Mouse (Mus musculus): ENCODE data around the gene Sox6. TPM values are rescaled to one million over a fixed set of nuclear protein-coding genes. Genes with fewer than 3 reads are reported as not detected.
A peak's percentile ranks its signal among the peaks of the same experiment; 100 is the strongest.
"Not testable (repeated sequence)": the region's sequence is repeated elsewhere in the genome, so short reads cannot be mapped to it uniquely, and the experiment has no call there.

Sox6 gene
- total RNA-seq (2021), result 10 to 100 TPM; 11.1 to 23.8 TPM
- long read RNA-seq, experiment 1, partial matches to known transcripts, result 3 of 9 reads
- long read RNA-seq, experiment 1, other reads (novel, unspliced or antisense), result 6 of 9 reads
- long read RNA-seq, experiment 2, partial matches to known transcripts, result 2 of 2 reads
- long read RNA-seq, experiment 2, other reads (novel, unspliced or antisense), result 0 of 2 reads

DNA sequence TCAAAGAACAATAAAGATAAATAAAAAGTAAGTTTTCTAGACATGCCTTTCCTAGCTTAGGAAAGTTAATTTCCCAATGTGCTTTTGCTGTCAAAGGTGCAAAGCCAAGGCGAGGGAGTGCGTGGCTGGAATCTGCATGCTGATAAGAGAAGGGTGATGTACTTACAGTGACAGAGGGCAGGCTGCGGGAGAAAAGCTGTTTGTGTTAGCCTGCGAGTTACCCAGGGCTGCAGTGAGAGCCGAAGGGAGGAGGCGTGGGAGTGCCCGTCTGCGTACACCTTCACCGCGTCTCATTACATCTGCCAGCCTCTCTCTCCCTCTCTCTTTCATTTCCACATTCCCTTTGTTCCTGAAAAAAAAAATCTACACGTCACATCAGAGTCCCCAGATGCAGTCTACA lies at the start of gene Sox6:
Gene Sox6 (minus strand): TSS at position 286 of the 400 bp plus-strand sequence.
- DNase-seq (ENCODE audit: low spot score in 2 of 2), result no peak

DNA sequence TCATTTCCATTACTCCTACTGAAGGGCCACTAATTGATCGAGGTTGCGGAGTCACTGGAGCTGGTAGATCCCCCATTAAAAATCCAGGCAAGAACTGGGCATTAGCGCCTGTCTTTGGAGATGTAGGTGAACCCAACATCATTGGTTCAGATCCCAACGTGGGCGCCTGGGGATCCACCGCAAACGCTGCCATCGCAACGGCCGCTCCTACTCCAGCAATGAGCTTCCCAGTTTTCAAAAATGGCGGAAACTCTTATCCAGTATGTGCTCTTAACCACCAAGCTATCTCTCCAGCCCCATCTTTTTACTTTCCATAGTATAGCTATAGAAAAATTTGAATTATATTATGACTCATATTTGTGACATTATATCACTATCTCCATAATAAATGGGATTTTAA lies 45.8 kb upstream of the Sox6 start, which contains the start of gene Gm4353:
Gene Gm4353 (minus strand): TSS at position 270 of the 400 bp plus-strand sequence.
- DNase-seq (ENCODE audit: low spot score in 2 of 2), result not testable (repeated sequence)

DNA sequence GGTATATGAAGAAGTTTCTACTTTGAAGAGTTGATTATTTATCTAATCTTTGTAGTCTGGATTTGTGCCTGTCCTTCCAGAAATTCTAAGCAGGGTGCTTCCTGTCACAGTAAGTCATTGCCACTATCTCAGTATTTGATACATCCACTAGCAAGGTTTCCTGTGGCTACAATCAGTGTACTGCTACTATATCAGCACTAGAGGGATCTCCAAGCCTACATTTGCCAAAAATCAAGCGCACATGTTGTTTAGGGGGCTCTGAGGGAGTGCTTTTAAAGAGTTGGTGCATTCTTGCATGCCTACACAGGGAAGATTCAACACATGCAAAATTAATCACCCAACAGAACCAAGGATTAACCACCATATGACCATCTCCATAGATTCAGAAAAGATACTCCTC lies 22.1 kb upstream of the Sox6 start:
- no peak for DNase-seq (ENCODE audit: low spot score in 2 of 2)

- DNase-seq (ENCODE audit: low spot score in 2 of 2), result no peak
Observed at GRCm38 (mm10) chr7:116040470-116041019, 1.9 kb upstream of the Sox6 start.

DNA sequence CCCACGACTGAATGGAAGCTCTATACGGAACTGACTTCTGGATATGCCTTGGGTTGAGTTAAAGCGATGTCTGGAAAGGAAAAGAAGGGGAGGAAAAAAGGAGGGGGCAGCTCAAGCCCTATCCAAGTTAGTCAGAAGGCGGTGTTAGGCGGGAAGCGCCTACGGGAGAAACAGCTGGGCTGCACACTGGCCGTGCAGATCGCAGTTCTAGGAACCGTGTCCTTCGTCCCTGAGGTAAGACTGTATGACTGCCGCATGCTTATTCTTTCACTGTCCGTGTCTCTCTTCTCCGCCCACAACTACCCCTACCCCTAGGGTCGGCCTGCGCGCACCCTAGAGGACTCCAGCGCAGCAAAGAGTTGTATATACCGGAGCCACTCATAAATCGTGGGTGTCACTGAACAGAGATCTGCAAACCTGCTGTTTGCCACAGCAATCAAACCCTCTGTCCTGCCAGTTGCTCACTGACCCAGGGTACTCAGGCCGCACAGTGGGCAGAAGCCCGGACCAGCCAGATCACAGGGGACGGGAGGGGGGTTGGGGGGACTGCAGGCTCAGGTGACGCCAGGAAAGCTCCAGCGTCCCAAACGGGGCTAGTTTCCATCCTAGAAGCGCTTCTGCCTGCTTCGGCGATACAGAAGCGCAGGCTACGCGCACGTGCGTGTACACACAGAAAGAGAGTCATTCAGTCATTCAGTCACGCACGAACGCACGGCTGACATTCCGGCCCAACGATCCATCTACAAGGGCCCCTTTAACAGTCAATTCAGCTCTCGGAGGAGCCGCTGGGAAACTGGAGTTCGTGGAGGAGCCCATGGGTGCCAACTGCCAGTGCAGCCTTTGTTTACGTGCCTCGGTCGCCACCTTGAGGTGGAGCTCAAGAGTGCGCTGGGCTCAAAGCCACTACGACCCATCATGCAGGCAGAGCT lies 1.2 kb upstream of the Sox6 start:
- DNase-seq (ENCODE audit: low spot score in 2 of 2), result peak; percentile 80

- DNase-seq (ENCODE audit: low spot score in 2 of 2), result peak; percentile 7 to 22
Observed at GRCm38 (mm10) chr7:116039196-116039537, 571 bp upstream of the Sox6 start, which contains the start of gene 1110004F10Rik. 1110004F10Rik (plus strand) TSS chr7:116039397.

DNA sequence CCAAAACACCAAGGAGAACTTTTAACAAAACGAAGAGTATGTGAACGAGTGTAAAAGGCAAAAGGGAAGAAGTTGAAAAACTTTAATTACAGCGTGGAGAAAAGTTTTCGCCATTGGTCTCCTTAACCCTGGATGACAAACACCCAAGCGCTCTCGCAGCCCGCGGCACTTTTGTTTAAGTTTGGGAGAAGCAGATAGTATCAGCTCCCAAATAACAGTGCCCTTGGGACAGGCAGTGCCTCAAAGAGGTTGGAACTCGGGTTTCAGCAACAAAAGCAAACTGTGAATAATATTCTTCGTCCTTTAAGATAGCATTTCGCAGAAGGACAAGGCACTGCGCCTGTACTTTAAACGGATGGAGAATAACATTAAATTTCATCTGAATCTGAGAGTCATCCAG lies 572 bp downstream of the Sox6 start:
- no peak for DNase-seq (ENCODE audit: low spot score in 2 of 2)

DNA sequence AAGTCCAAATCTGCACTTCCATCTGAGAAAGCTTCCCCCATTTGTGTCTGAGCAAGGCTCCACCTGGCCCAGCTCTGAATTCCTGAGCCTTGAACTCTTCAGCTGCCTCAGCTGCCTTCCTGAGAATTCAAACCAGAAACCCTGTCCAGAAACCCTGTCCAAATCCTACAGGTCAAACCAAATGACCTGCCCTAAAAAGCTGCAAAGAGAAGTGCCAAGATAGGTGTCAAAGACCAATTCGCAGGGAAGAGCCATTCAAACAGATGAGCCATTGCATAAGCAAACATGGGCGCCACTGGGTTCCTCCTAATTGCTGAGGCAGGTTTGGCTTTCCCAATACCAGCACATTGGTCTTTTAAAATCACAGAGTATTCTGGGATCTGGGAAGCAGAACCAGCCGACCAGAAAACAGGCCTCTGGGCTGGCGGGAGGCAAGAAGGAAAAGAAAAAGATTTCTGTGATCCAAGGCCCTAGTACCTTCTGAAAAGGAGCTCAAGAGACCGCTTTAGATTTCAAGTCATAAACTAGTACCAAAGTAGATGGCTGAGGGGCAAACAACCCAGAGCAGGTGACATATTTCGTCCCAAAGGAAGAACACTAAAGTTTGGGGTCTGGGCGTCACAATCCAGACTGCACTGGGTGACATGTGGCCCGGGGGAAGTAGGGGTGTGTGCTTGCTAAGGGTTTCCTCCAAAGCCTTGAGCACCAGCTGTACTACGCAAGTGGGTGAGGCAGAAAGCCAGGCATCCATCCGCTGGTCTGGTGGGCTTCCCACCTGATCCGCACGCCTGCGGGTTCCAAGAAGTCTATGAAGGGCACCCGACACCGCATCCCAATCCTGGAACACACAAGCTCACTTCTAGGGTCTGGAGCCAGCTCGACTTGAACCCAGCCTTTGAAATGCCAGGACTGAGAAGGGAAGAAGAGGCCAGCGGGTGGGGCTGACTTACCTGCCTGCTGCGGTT lies 1.7 kb downstream of the Sox6 start:
- no peak for DNase-seq (ENCODE audit: low spot score in 2 of 2)

DNA sequence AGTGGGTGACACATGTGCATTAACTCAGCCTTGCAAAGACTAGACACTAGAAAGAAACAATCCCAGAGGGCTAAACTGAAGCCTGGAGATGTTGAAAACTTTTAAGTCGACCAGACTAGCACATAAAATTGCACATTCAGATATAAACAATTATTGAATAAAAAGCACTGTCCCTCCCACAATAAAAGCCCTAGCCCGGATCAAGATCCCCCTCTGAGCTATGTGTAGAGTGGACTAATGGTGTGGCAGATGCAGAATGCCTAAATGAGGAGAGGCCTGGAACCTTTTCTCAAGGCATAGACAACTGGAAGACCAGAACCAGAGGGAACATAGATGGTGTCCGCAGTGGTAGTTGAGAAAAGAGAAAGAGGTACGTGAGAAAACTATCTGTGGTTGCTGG lies 3.1 kb downstream of the Sox6 start:
- DNase-seq (ENCODE audit: low spot score in 2 of 2), result no peak

DNA sequence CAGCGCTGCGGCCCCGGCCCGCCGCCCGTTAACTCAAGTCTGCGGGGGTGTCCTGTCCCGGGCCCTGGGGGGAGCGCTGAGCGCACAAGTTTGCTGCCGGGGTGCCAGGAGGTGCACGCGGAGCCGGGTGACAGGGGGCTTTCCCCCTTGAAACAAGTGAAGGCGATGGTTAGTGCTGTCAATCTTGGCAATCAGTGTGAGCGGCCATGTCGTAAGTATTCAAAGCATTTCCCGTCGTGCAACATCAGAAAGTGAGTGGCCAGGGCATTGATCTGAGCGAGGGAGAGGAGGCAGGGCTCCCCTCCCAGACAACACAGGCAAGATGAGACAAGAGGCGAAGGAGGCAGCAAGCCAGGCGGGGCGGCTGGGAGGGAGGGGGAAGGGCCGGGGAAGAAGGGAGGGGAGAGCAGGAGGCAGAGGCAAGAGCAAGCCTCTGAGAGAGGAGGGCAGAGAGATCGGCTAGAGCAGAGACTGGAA lies 4.3 kb downstream of the Sox6 start:
- DNase-seq (ENCODE audit: low spot score in 2 of 2), result peak; percentile 39 to 53

DNA sequence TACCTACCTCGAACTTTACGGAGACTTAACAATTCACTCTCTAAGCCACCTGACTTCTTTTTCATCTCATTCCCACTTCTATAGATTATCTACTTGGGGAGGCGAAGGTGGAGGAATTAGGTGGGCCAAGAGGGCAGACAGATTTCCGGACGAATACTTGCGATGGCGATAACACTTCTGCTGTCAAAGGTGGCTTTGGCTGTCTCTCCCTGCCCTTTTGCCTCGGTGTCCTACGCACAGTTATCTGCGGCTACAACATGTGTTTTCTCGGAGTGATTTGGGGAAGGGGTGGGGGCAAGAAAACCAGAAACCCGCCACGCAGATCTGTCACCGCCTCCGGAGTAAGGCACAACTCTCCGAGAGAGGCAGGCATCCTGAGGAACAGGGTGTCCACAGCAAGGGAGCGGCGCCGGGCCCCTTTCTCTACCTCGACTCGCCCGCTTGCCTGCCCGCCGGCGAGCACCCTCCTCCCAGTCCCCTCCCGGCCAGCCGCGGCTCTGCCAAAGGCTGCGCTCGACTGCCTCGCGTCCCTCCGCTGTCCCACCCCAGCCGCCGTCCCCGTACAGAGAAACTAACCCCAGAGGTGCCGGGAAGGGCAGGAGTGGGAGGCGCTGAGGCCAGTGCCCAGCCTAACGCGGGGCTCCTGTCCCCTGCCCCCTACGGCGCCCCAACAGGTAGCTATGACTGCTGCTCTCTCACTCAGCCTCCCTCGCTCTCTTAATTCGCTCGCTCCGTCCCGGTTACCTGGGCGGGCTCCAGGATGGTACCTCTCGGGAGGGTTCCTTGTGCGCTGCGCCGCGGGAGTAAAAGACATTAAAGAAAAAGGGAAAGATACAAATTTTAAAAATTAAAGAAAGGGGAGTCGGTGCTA lies 5.0 kb downstream of the Sox6 start:
- peak; percentile 55 to 56 for DNase-seq (ENCODE audit: low spot score in 2 of 2)

DNA sequence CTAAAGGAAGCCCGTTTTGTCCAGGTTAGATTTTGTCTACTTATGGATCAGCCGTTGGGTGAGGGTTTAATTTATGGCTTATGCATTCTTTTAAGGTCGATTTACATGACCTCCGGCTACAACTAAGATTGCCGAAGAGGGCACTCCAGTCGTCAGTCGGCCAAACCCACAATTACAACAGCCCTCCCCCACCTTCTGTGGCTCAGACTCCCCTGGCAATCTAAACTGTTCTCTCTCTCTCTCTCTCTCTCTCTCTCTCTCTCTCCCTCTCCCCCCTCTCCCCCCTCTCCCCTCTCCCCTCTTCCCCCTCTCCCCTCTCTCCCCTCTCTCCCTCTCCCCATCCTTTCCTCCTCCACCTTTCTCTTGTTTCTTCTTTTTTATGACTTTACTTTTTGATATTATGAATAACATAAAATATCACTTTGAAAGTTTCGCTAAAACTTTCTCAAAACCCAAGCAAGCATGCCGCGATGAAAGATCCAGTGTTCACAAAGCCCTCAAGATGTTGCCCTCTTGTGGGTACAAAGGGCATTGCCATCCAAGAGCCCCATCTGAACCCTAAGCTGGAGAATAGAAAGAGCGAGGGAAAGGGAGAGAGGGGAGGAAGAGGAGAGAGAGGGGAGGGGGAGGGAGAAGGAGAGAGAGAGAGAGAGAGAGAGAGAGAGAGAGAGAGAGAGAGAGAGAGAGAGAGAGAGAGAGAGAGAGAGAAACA lies 5.8 kb downstream of the Sox6 start:
- peak; percentile 46 to 51 for DNase-seq (ENCODE audit: low spot score in 2 of 2)

DNA sequence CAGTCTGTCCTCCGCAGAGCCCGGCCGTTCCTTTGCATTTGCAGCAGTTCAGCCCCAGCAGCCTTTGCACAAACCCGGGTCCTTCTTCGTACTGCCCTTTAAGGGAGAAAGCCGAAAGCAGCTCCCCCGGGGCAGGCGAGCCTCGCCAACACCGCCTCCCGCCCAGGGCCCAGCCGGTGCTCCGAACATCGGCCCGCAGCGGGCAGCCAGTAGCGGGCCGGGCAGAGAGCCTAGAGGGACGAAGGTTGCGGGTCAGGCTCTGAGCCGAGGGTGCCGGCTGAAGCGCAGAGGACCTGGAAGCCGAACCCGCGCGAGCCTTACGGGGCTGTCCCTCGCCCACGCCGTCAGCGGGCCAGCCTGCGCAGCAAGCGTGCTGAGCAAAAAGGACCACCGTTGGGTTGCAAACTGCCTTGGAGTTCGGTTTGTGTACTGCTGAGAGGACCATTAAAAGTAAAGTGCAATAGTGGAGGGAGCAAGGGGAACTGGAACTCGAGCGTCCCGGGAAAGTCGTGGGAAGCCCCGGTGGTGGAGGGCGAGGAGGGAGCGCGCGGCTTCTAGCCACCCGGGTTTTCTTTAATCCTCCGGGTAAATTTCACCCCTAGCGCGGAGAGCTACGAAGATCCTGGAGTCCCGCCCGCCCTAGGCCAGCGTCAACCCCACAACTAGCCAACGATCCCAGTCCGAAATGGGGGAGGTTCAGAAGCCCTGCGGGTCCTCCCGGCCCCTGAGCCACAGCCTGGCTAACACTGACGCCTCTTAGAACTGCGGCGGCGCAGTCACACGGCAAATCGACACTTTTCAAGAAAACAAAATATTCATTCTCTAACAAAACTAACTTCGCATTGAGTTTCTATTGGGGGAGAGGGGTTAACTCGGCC lies 6.6 kb downstream of the Sox6 start:
- DNase-seq (ENCODE audit: low spot score in 2 of 2), result peak; percentile 67 to 69

- peak in 1 of 2 experiments; percentile 21 for DNase-seq (ENCODE audit: low spot score in 2 of 2)
Observed at GRCm38 (mm10) chr7:116031388-116031717, 7.2 kb downstream of the Sox6 start.

DNA sequence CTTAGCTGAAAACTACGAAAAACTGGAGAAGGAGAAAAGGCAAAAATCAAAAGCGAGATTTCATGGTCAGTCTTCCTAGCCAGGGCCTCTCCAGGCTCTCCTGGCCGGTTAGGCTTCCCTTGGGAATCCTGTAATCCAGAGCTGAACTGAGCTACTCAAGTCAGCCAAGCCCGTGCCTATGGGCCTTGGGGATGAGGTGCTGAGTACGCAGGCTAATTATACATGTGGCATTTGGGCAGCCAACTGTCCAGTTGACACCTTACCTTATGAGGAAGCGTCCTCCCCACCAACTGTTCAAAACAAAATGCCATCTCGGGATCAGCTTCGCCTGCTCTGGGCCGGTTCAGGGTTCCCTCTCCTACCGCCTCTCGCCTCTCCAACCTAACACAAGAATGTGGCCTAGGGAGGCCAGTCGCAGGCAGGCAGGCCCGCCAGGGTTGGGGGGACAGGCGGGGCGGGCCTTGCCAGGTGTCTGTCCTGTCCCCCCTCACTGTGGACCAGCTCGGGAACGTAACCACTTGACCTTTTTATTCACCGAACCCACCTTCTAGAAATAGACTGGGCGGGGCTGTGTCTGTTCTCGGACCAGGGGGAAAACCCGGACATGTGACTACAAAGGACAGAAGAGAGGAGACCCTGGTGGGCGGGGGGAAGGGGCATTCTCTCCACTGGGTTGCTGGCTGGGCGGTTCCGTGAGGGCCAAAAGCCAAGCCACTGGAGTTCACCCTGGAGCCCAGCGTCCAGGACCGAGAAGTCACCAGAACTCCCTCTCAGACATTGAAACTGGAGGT lies 7.8 kb downstream of the Sox6 start:
- DNase-seq (ENCODE audit: low spot score in 2 of 2), result peak; percentile 7 to 30

- no peak for DNase-seq (ENCODE audit: low spot score in 2 of 2)
Observed at GRCm38 (mm10) chr7:116029991-116030390, 8.6 kb downstream of the Sox6 start.

DNA sequence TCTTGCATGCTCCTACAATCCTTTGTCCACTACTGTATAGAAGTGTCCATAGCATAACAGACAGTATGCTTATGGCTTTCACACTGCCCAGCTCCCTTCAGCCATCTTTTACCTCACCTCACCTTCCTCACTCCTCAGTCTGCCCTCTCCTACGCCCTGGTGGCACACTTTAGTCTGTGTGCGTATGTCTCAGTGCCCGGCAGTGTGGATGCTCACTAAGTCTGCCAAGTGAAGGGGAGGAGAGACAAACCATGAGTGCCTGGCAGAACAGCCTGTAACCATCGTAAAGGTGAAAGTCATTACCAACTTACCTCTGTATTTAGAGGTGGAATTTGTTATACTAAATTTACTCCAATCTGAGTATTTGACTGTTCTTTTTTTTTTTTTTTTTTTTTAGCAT lies 35.9 kb downstream of the Sox6 start:
- DNase-seq (ENCODE audit: low spot score in 2 of 2), result no peak

Data from adrenal gland, adult 18-20 months (tissue).